Mouse (Mus musculus) liver, adult (tissue): ENCODE data around the gene Cdh5.

Experiments used
- GATA4 ChIP-seq: IDR thresholded peaks from 2 replicates; pipeline ENCODE4 v1.6.1; 2014; ENCODE audit warnings: mild to moderate bottlenecking, low read length; ENCODE audit not compliant: insufficient replicate concordance

Cdh5 gene

DNA sequence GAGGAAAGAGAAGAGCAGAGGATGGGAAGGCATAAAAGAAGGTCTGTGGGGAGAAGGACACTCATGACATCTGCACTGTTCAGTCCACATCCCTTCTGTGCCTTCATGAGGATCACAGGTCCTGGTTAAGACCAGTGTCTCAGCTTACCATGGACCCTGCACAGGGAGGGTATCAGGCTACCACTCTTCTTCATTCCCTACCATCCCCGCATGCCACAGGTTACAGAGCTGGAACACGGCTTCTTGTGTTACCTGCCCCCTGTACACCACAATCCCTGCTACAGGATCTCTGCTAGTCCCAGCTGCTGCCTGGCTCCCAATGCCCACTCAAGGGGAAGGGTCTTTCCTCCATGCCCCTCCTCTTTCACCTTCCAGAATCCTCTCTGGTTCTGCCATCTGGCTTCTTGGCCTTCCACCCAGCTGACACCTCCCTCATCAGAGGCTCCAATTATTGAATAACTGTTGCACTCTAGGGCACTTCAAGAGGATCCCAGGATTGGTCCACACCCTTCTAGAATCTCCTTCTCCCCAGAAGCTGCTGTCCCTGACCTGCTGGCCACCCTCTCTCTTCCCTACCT lies 21.7 kb downstream of the Cdh5 start:
- TF ChIP-seq GATA4 = no peak

GRCm38 (mm10) chr8:104124534-104124933 lies 23.1 kb downstream of the Cdh5 start:
- TF ChIP-seq GATA4 = no peak

- no peak for TF ChIP-seq GATA4
These were observed 25.9 kb downstream of the Cdh5 start for GRCm38 (mm10) chr8:104127160-104127883.

DNA sequence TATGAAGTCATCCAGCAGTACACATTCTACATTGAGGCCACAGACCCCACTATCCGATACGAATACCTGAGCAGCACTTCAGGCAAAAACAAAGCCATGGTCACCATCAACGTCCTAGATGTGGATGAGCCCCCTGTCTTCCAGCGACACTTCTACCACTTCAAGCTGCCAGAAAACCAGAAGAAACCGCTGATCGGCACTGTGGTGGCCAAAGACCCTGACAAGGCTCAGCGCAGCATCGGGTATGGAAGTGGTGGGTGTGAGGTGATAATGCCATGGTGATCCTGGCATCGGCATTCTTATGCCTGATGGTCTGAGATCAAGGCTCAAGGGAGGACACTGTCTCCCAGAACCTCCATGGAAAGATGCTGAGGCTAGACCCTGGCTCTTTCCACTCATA lies 29.5 kb downstream of the Cdh5 start:
- no peak for TF ChIP-seq GATA4

- TF ChIP-seq GATA4 = no peak
These were observed 30.1 kb downstream of the Cdh5 start for GRCm38 (mm10) chr8:104131414-104131975.

DNA sequence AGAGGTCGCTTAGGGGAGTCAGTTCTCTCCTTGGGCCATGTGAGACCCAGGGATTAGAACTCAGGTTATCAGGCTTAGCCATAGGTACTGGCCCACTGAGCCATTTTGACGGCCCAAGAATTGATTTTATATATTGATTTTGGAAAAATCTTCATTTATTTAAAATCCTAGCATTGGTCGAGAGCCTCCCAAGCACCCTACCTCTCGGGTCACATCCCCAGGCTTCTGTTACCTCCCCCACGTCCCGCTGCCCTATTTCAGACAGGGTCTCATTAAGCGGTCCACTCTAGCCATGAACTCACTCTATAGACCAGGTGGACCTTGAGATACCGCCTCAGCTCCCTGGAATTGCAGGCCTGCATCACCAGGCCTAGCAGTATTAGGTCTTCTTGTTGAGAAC lies 33.1 kb downstream of the Cdh5 start:
- no peak for TF ChIP-seq GATA4

DNA sequence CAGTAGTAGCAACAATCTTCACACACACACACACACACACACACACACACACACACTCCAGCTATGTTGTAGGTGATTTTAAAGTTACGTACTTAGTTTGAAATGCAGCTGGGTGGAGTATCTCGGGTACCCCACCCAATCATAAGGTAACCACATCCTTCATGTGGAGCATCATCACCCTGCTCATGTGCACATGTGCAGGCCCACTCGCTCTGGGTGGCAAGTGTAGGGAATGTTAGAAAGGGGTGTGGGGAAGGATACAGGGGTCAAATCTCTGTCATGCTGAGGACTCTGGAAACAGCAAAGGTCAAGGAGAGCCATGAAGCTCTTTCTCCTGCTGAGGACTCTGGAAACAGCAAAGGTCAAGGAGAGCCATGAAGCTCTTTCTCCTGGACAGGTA lies 34.9 kb downstream of the Cdh5 start:
- TF ChIP-seq GATA4 = no peak

GRCm38 (mm10) chr8:104137636-104138035 lies 36.2 kb downstream of the Cdh5 start:
- TF ChIP-seq GATA4 = no peak

GRCm38 (mm10) chr8:104140611-104141010 lies 39.2 kb downstream of the Cdh5 start:
- TF ChIP-seq GATA4 = no peak

GRCm38 (mm10) chr8:104142415-104142814 lies 41.0 kb downstream of the Cdh5 start:
- TF ChIP-seq GATA4 = no peak

GRCm38 (mm10) chr8:104143379-104143778 lies 42.0 kb downstream of the Cdh5 start:
- TF ChIP-seq GATA4 = no peak

- TF ChIP-seq GATA4 = no peak
These were observed 43.2 kb downstream of the Cdh5 start for GRCm38 (mm10) chr8:104144434-104145216.

- no peak for TF ChIP-seq GATA4
These were observed 44.7 kb downstream of the Cdh5 start for GRCm38 (mm10) chr8:104145981-104146689.

DNA sequence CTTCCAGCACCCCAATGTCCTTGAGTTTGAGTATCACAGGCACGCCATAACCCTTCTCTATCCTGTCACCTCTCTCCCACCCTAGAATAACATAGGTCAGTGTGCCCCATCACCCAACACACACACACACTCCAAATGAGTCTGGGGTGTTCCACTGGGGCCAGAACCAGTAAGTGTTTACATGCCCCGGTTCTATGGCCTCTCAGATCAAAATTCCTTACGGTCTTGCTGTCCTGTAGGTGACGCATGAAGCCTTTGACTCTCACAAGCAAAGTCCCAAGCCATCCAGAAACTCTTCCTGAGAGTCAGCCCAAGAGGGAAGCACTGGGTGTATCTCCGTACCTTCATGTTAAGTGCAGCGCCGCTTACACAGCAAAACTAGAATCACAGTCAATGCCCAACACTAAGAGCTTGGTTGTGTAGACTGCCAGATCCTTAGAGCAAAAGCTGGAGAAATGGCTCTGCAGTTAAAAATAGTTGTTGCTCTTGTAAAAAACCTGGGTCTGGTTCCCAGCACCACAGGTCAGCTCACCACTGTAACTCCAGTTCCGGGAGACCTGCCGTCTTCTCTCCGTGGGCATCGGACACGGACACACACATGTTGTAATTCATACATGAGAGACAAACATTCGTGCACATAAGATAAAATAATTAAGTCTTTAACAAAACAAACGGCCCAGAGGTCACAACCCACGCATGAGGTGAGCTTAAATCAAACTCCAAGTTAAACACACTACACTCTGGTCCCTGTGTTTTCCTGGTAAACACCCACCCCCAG lies 45.5 kb downstream of the Cdh5 start:
- no peak for TF ChIP-seq GATA4
